Mouse (Mus musculus) embryonic facial prominence, embryonic 14.5 days (tissue): ENCODE data around the gene Slc4a2. TPM values are rescaled to one million over a fixed set of nuclear protein-coding genes. Genes with fewer than 3 reads are reported as not detected.

Experiments used
- ATAC-seq: fragments of 200-750 bp; cut with Nextera tagmentation; 2 replicates; pipeline ENCODE4 v1.8.0; 2017; ENCODE audit warnings: low read depth, moderate number of reproducible peaks, moderate TSS enrichment
- DNase-seq: peaks from one replicate; pipeline ENCODE4 v3.0.0-alpha.2; 2015; ENCODE audit warnings: low spot score
- H3K27ac ChIP-seq: fragments of 300-500 bp; sonication (generic); replicated peaks from 2 replicates; pipeline ENCODE4 v1.5.1; 2014; ENCODE audit warnings: low read depth, mild to moderate bottlenecking, low read length, moderate library complexity
- H3K27me3 ChIP-seq: fragments of 300-500 bp; sonication (generic); replicated peaks from 2 replicates; pipeline ENCODE4 v1.6.1; 2014; ENCODE audit warnings: low read length; ENCODE audit not compliant: control insufficient read depth, insufficient read depth
- H3K36me3 ChIP-seq: fragments of 300-500 bp; sonication (generic); 2 replicates; pipeline ENCODE4 v1.6.1; 2014; ENCODE audit warnings: low read length, mixed read lengths; ENCODE audit not compliant: control insufficient read depth, insufficient read depth
- H3K4me1 ChIP-seq: fragments of 300-500 bp; sonication (generic); 2 replicates; pipeline ENCODE4 v1.6.1; 2014; ENCODE audit warnings: antibody characterized with exemption, low read length; ENCODE audit not compliant: control insufficient read depth, insufficient read depth
- H3K4me2 ChIP-seq: fragments of 300-500 bp; sonication (generic); 2 replicates; pipeline ENCODE4 v1.6.1; 2014; ENCODE audit warnings: low read depth, mild to moderate bottlenecking, low read length, moderate library complexity, mixed read lengths
- H3K4me3 ChIP-seq: fragments of 300-500 bp; sonication (generic); 2 replicates; pipeline ENCODE4 v1.5.1; 2014; ENCODE audit warnings: low read depth, mild to moderate bottlenecking, low read length
- H3K9ac ChIP-seq: fragments of 300-500 bp; sonication (generic); 2 replicates; pipeline ENCODE4 v1.6.1; 2014; ENCODE audit warnings: low read depth, mild to moderate bottlenecking, low read length, moderate library complexity, mixed read lengths
- H3K9me3 ChIP-seq: fragments of 300-500 bp; sonication (generic); 2 replicates; pipeline ENCODE4 v1.6.1; 2016; ENCODE audit warnings: low read length; ENCODE audit not compliant: control insufficient read depth
- WGBS: fragments of 180-500 bp; shearing (Covaris S2); extraction: QIAGEN DNeasy Blood & Tissue Kit; methylation state at CpG from one replicate; pipeline ENCODE4 v1.1.7; 2014; 5-methylcytosine and 5-hydroxymethylcytosine counted together
- polyA plus RNA-seq: library from polyadenylated mRNA; unstranded; fragments of >200 nt; fragmentation: Nextera tagmentation; extraction: Ambion mirVana; gene quantifications from 2 replicates; pipeline ENCODE4 v1.2.1, GENCODE M21; 2014

Slc4a2 gene
- polyA plus RNA-seq, 1 experiment from 2014 or later: 26.0 TPM

DNA sequence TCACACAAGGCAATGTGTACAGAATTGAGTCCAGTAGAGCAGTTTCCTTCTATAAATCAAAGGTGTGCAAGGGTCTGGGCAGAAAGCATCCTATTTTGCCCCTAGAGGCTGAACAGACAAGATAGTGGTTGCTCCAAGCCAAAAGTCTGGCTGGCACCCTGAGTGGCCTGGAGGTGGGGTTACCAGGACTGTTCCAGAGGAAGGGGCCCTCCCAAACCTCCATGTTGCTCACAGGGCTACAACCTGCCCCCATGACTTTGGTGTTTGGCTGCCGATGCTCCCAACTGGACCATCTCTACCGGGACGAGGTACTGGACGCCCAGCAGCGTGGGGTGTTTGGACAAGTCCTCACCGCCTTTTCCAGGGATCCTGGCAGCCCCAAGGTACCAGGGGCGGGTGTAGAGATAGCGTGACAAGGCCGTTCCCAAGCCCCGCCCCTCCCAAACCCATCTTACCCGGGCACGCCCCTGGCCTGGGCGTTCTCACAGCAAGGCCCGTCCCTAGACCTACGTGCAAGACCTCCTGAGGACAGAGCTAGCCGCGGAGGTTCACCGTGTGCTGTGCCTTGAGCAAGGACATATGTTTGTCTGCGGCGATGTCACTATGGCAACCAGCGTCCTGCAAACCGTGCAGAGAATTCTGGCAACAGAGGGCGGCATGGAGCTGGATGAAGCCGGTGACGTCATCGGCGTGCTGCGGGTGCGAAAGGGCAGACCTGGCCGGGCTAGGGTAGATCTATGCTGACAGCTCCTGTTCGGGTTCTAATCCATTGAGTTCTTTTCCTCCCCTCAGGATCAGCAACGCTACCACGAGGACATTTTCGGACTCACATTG, 40.4 kb upstream of the Slc4a2 start:
- ATAC-seq (peak; percentile 80), DNase-seq (peak; percentile 96)
- Histone ChIP-seq H3K4me1 (peaks cover 12% of the 10 kb centered on the region), H3K27me3 (peaks cover 29% of the 10 kb centered on the region), H3K4me3 (peak overlapping the region; percentile 50), H3K9me3 (no peaks in the 10 kb centered on the region), H3K27ac (no peak overlapping the region), H3K9ac (peak overlapping the region; percentile 63), H3K36me3 (no peaks in the 10 kb centered on the region), H3K4me2 (peak overlapping the region; percentile 73)
- 3% methylated on average over 24 of the region's 34 CpGs for WGBS

DNA sequence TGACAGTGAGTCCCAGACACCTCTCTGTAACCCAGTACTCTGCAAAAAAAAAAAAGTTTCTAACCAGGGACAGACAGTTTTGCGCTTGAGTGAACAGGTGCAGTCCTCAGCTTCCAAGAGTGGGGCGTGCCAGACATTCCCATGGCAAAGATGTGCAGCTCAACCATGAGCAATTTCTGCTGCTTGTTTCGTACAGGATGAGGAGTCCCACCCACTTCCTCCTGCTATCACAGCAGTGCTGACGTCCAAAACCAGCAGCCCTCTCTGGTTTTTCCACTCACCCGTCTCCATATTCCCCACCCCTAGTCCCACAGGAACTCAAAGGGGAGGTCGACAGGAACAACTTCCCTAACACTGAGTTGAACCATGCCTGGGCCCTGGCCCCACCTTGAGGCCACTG, 39.2 kb upstream of the Slc4a2 start:
- 50% methylated on average over 6 of the region's 6 CpGs for WGBS
- Histone ChIP-seq H3K9me3 (no peaks in the 10 kb centered on the region), H3K27me3 (peaks cover 41% of the 10 kb centered on the region), H3K27ac (no peak overlapping the region), H3K4me3 (no peak overlapping the region), H3K9ac (no peak overlapping the region), H3K4me2 (no peak overlapping the region), H3K4me1 (peaks cover 12% of the 10 kb centered on the region), H3K36me3 (no peaks in the 10 kb centered on the region)
- DNase-seq (peak; percentile 41), ATAC-seq (no peak)

DNA sequence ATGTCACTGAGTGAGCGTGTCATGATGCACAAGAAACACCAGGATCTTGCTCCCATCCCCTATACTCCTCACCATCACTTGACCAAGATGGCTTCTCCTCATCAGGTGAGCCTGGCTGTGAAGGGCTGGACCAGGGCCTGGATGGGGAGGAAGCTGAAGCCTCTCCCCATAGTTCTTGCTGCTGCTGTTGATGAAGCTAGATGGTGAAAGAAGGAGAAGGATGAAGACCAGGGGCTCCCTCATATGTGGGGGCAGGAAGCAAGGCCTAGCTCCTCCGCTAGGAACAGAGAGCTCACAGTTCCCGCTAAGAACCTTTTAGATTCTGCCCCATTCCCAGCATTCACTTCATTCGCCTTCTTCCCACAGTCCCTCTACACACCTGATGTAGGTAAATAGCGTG, 38.3 kb upstream of the Slc4a2 start:
- no peak overlapping the region for H3K27ac ChIP-seq
- DNase-seq (no peak), ATAC-seq (no peak)
- H3K9ac ChIP-seq: no peak overlapping the region
- no peak overlapping the region for H3K4me2 ChIP-seq
- H3K4me3 ChIP-seq: no peak overlapping the region
- 86% methylated on average over 5 of the region's 5 CpGs for WGBS
- no peaks in the 10 kb centered on the region for H3K9me3 ChIP-seq
- H3K27me3 ChIP-seq: peaks cover 42% of the 10 kb centered on the region
- no peaks in the 10 kb centered on the region for H3K36me3 ChIP-seq
- peaks cover 12% of the 10 kb centered on the region for H3K4me1 ChIP-seq

DNA sequence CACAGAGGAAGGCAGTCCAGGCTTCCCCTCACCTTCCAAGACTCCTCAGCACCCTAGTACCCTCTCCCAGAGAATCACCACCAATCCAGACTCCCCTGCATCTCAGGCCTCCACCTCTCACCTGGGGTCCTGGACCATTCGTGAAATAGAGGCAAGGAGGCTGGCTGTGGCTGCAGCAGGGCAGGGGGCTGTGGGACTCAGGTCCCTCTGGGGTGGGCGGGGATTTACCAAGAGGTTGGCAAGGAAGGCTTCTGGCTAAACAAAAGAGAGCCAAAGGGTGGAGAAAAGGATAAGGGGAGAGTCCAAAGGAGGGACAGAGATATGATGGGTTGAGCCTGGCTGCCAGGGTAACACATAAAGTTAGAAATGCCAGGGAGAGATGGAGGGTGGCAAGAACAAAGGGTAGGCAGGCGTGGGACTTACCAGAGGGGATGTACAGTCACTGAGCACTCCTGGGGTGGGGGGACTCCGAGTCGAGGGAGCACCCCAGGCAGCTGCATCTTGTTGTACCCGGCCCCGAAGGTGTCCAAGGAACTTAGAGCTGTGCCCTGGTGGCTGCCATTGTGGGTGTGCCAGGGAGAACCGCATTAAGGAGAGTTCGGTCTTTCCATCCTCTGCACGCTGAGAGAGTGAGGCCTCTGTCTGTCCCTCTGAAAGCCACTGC, 37.6 kb upstream of the Slc4a2 start:
- Histone ChIP-seq H3K9ac (no peak overlapping the region), H3K9me3 (no peaks in the 10 kb centered on the region)

DNA sequence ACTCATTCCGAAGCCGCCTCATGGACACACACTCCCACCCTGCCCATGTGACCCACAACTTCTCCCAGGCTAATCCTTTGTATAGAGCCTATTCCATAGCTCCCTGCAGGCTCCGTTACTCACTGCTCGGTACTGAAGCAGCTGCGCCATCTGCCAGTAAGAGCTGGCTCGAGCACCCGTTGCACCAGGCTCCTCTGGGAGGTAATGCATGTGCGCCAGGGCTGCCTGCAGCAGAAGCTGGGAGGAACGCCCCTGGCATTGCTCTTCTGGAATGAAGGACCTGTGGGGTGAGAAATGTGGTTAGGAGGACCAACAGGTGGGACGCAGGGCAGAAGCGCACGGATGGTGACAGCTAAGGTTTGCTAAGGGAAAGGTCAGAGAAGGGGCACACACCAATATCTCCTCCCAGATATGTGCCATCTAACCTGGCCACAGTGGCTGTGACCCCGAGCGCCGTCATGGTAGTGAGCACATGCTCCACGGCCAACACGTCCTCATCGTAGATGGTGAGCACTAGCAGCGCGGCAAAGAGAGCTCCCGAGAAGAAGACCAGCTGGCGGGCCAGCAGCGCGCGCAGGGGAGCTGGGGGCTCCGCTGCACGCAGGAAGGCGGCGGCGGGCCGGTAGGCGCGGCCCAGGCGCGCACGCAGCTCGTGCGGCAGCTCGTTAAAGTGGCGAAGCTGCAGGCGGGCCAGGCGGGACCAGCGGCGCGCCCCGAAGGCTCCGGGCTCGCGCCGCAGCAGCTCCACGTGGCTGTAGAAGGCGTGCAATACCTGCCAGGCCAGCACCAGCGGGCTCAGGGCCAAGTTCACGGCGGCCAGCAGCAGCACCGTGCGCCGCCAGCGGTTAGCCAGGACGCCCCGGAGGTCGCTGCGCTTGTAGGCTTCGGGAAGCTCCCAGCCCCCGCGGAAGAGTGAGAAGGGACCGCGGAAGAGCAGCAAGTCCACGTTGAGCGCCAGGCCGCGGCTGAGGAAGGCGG, 36.1 kb upstream of the Slc4a2 start:
- 4% methylated on average over 25 of the region's 73 CpGs for WGBS
- ATAC-seq (peak; percentile 60), DNase-seq (peak; percentile 83)
- Histone ChIP-seq H3K27ac (no peak overlapping the region), H3K4me3 (peak overlapping the region; percentile 51), H3K9me3 (no peaks in the 10 kb centered on the region), H3K36me3 (no peaks in the 10 kb centered on the region), H3K9ac (peak overlapping the region; percentile 65), H3K27me3 (peaks cover 42% of the 10 kb centered on the region), H3K4me1 (peaks cover 12% of the 10 kb centered on the region), H3K4me2 (peak overlapping the region; percentile 99)

More for the DNA sequence above, 37.6 kb upstream of the Slc4a2 start:
- no peak overlapping the region for H3K27ac ChIP-seq
- peaks cover 12% of the 10 kb centered on the region for H3K4me1 ChIP-seq
- H3K36me3 ChIP-seq: no peaks in the 10 kb centered on the region
- no peak overlapping the region for H3K4me2 ChIP-seq
- no peak overlapping the region for H3K4me3 ChIP-seq
- no peak for DNase-seq
- WGBS: 85% methylated on average over 7 of the region's 10 CpGs
- ATAC-seq: no peak
- peaks cover 42% of the 10 kb centered on the region for H3K27me3 ChIP-seq

DNA sequence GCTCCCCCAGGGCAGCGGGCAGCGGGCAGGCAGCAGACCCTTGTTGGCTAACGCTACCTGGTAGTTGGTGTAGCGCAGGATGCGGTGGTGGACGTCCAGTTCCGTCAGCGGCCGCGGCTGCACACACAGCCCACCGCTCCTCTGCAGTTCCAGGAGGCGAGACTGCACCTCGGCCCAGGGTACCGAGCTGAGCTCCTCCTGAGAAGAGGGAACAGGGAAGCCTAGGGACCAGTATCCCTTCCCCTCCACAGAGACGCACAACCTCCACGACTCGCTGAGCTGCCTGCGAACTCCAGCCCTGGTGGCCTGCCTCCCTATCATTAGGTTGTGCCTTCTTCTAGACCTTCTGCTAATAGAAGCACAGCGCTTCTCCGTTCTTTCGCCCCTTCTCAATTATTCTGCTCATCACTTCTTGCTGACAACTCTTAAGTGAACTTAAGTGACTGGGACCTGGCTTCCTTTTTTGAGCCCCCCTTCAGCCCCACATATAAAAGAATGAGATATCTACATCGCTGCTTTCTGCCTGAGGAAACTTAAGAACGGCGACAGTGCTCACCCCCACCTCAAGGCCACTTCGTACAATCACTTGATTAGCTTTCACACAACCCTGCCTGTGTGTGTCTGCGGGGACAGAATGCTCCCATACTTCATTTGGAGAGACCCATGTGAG, 35.3 kb upstream of the Slc4a2 start:
- DNase-seq (no peak), ATAC-seq (no peak)
- Histone ChIP-seq H3K27ac (no peak overlapping the region), H3K9me3 (no peaks in the 10 kb centered on the region), H3K4me3 (peak overlapping the region; percentile 51), H3K36me3 (no peaks in the 10 kb centered on the region), H3K9ac (peak overlapping the region; percentile 65), H3K4me1 (peaks cover 12% of the 10 kb centered on the region), H3K27me3 (peaks cover 42% of the 10 kb centered on the region), H3K4me2 (peak overlapping the region; percentile 99)
- WGBS: 41% methylated on average over 14 of the region's 26 CpGs

DNA sequence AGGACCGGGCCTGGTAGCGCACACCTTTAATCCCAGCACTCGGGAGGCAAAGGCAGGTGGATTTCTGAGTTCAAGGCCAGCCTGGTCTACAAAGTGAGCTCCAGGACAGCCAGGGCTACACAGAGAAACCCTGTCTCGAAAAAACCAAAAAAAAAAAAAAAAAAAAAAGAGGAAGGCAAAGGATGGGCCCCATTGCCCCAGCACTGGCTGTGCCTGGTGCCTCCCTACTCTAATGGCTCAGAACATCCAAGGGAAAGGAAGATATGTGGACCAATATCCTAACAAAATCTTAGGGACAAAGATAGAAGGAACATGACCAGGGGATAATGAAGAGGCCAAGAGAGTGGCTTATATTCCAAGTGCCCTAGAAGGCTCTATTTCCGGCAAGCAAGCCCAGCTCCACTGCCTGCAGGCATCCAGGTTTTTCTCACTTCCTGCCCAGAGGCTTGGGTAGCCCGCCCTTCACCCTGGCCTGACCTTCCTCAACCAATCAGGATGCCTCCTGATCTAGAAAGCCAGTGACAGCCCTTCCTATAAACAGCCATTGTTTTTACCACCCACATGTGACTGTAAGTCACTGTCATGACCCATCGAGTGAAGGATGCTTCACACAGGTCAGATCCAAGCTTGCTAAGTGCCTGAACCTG, 34.5 kb upstream of the Slc4a2 start:
- ATAC-seq (no peak), DNase-seq (peak; percentile 32)
- WGBS: 61% methylated on average over 6 of the region's 7 CpGs
- Histone ChIP-seq H3K4me2 (no peak overlapping the region), H3K27ac (no peak overlapping the region), H3K36me3 (no peaks in the 10 kb centered on the region), H3K4me1 (peaks cover 7% of the 10 kb centered on the region), H3K9me3 (no peaks in the 10 kb centered on the region), H3K9ac (no peak overlapping the region), H3K27me3 (peaks cover 42% of the 10 kb centered on the region), H3K4me3 (no peak overlapping the region)
